Mouse (Mus musculus): Measurements from ENCODE around the gene Polr2f.
A peak's percentile ranks its signal among the peaks of the same experiment; 100 is the strongest.

Polr2f gene

DNA sequence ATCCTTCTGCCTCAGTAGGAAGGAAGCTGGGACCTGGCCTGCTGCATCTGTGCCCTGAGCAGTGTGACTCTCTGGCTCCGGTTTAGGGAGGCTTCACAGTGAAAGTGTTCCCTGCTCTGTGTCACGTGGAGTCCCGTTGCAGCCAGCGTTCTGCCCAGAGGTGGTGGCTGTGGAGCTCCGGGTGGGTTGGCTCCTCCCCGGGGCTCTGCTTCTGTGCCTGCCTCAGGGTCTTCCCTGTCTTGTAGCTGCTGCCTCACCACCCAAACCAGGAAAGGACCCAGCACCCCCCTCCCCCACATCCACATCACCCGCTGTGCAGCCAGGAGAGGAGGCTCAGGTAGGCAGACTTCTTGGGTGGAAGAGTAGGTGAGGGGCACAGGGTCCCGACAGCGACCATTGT, 21.3 kb upstream of the Polr2f start:
- DNase-seq (ENCODE audit: low read depth, low spot score): no peak

DNA sequence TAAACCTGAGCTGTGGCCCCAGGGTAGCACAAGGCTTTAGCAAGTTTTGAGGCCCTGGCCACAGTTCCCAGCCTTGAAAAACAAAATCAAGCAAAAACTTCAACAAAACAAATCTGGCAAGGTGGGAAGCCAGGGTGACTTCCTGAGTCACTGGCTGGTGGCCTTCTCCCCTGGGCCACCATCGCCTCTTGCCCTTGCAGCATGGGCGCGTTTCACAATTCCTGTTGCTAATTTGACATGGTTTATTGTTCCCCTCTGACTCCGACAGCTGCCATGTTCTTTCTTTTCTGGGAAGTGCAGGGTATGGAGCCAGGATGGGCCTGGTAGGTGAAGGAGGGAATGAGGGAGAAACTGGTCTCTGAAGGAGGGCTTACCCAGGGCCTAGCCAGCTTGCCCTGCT, 18.7 kb upstream of the Polr2f start:
- no peak for DNase-seq (ENCODE audit: low read depth, low spot score)

DNA sequence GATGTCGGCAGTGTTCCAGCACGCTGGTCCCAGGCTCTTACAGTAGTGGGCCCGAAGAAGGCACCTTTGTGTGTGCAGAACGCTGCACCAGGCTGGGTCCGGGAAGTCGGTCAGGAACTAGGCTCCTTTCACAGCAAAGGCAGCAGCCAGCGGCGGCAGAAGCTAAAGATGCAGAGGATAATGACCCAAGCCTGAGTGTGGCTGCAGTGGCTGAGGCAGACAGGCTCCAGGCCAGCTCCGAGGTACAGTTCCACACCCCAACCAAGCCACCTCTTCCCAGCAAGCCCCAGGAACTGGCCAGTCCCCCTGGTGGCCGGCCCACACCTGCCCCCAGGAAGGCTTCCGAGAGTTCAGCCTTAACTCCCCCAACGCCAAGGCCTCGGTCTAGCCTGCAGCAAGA, 18.3 kb upstream of the Polr2f start:
- DNase-seq (ENCODE audit: low read depth, low spot score): no peak

DNA sequence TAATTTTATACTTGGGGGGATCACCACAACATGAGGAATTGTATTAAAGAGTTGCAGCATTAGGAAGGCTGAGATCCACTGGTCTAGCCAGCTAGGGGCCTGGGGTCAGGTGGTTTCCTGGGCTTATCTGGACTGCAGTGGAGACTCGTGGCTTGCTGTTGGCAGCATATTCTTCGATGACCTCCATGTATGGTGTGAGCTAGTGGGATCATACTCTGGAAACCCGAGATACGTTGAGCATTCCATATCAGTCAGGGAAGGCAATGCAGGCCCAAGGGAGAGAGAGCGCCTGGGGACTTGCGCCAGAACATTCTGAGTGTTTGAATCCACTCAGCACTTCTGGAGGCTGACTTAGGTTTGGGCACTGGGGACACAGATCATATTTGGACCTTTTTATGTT, 17.1 kb upstream of the Polr2f start:
- no peak for DNase-seq (ENCODE audit: low read depth, low spot score)

DNA sequence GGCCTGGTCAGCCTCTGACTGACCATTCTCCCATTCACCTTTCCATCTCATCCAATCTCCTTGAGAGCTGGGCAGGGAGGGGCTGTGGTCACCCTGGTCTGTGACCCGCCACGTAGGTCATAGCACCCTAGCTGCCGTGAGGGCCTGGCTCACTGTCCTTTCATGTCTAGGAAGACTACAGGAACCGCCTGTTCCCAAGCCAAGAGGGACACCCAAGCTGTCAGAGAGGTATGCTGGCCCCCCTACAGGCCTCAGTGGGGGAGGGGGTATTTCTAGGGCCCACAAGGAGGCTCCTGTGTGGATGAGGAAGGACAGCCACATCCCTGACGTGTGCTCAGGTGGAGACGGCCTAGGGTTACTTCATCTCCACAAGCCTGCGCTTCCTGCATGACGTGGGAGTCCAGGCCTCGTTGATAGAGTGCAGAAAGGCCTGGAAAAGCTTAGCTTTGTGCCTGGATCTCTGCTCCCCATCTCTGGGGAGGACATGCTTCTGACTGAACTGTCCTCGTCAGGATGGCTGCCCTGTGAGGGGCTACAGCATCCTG, 16.4 kb upstream of the Polr2f start:
- DNase-seq (ENCODE audit: low read depth, low spot score): no peak

DNA sequence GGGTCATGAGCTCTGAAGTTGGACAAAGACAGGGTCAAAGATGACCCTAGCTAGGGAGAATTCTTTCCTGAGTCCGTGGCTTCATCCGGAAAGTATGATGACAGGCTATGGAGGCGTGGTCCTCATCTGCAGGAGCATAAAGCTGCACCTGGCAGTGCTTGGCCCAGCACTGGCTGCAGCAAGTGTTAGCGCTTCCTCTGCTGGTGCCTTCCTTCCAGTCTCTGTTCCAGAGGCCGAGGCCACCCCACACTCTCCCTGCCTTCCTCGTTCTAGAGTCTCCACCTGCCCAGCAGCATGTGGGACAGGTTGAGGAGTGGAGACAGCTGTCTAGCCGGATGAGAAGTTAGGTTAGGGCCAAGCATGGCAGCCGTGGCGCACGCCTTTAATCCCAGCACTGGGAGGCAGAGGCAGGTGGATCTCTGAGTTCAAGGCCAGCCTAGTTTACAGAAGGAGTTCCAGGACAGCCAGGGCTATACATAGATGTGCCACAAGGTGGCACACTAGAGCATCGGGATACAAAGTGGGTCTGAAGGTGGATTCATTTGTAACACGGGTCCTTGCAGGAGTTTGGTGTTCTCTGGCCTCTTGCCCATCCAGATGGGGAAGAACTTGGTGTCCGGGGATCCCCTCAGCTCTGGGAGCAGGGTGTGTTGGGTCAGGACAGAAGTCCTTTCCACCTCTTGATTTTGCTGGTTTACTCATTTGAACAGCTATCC, 14.4 kb upstream of the Polr2f start:
- peak; percentile 70 for DNase-seq (ENCODE audit: low read depth, low spot score)

DNA sequence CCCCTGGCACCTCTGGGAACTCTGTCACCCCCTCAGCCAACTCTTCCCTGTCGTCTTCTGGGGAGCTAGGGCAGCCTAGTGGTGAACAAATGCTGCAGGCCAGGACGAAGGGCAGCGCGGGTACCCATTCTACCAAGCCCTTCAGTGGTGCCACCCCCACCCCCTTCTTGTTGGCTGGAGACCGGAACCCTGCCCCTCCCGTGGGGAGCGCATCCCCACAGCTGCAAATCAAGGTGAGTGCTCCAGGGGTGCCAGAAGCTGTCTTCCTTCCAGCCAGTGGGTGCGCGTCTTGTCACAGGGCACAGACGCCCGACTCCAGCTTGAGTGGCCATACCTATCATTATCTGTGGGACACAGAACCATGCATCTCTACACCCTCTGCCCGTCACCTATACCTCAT, 13.7 kb upstream of the Polr2f start:
- no peak for DNase-seq (ENCODE audit: low read depth, low spot score)

DNA sequence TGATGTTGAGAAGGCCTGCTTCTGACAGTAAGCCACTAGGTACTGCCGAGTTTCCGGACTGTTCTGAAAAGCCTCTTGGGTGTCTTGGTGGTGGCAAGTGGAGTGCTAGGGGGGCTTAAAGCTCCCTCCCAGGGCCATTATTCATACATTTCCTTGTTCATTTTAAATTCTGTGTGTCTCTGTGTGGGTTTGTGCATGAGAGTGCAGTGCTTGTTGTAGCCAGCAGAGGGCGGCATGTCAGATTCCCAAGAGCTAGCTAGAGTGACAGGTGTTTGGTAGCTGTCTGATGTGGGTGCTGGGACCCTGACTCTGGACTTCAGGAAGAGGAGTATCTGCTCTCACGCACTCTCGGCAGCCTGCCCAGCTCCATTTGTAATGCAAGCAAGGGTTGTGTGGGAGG, 12.6 kb upstream of the Polr2f start:
- no peak for DNase-seq (ENCODE audit: low read depth, low spot score)

DNA sequence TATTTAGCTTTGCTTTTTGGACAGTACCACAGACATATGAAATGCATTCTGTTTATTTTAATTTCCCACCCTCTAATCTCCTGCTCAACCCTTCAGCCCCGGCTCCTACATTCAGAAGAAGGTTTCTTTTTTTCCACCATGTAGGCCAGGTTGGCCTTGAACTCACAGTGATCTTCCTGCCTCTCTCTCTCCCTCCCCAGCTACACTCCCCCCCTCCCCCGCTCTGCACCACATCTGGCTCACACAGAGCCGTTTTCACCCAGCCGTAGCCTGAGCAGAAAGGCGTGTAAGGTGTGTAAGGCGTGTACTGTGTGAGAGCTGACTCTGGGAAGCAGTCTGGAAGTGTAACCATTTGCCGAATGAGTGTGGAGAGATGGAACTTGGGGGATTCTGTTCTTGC, 11.5 kb upstream of the Polr2f start:
- DNase-seq (ENCODE audit: low read depth, low spot score): no peak

DNA sequence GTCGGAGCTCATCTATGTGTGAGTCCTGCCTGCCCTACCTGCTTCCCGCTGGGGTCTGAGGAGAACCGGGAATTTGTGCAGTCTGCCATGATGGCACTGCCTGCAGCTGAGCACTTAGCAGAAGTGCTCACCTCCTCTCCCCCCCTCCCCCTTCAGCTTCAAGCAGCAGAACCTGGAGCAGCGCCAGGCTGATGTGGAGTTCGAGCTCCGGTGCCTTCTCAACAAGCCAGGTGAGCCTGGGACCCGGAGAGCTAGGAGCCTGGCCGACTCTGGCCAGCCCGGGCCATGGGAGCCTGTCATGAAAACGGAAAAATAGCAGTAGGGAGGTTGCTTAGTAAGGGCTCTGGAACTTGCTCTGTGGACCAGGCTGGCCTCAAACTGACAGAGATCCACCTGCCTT, 10.0 kb upstream of the Polr2f start:
- DNase-seq (ENCODE audit: low read depth, low spot score): no peak

DNA sequence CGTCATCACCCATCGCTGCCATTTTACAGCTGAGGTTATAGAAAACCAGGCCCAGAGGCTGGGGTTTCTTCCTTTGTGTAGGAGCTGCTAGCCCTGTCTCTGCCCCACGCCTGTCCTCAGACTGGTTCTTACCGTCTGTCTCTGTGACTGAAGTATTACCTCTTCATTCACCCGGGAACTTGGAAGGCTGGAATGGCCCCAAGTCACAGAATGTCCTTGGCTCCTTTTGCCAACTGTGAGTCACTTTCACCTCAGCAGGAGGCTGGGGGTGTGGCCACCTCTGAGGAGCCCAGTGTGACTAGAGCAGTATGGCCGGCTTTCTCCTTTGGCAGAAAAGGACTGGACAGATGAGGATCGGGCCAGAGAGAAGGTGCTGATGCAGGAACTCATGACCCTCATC, 9.4 kb upstream of the Polr2f start:
- DNase-seq (ENCODE audit: low read depth, low spot score): no peak

DNA sequence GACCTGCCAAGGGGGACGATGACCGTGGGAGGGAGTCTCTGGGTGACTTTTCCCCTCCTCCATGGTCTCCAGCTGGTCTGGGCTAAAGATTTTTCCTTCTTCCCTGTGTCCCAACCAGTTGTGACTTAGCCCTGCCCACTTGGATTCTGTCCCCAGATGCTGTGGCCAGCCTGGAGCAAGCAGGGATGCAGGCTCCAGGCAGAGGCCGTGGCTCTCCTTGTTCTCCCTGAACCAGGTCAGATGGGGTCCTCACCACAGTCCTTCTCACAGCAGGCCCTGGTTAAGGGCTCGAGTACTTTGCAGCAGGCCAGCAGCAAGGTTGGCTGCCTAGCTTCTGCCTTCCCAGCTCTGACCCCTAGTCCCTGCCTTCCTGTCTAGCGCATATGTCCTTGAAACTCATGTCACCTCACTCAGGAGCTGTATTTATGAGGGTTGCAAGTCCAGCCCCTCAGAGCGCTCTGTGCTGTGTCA, 7.6 kb upstream of the Polr2f start:
- no peak for DNase-seq (ENCODE audit: low read depth, low spot score)

DNA sequence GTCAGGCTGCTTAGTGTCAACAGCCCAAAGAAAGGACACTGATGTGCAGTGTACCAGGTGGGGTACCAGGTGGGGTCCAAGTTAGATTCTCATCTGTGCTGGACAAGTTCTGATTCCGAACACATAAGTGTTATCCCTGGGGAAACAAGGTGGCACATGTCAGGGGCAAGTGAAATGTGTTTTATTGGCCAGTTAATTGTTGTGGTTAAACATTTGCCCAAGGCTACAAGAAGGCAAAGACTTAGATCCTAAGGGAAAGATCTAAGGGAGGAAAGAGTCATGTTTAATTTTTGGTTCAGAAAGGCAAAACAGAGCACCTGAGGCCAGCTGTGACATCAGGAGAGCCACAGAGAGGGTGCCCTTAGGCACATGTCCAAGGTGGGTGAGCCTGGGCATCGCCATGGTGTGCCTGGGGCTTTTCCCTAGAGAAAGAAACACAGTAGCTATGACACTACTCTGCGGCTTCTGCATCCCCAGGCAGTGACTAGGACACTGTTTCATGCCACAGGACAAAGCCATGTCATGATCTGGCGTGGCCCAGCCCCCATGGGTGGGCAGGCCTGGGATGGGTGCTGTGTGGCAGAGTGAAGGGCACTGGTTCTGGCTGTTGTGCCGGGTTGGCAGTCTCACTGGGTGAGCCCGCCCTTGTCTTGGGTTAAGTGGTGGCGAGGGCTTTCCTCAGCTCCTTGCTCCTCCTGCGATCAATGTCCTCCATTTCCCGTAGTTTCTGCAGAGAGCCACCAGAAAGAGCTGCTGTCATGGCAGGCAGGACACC, 6.1 kb upstream of the Polr2f start:
- no peak for DNase-seq (ENCODE audit: low read depth, low spot score)

DNA sequence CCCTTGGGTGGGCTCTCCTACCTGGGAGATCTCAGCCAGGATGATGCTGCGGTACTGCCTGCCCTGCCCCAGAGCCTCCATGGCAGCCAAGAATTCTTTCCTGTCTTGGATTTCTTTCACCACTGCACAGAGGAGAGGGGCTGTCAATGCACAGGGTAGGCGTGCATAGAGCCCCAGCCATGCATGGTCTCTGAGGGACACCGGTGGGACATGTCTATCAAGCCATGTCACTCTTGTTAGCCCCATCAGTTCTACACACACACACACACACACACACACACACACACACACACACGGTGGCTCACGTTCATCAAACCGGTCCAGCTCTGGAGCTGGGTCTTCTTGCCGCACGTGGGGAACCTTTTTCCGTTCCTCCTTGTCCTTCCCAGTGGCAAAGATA, 5.5 kb upstream of the Polr2f start:
- DNase-seq (ENCODE audit: low read depth, low spot score): no peak

DNA sequence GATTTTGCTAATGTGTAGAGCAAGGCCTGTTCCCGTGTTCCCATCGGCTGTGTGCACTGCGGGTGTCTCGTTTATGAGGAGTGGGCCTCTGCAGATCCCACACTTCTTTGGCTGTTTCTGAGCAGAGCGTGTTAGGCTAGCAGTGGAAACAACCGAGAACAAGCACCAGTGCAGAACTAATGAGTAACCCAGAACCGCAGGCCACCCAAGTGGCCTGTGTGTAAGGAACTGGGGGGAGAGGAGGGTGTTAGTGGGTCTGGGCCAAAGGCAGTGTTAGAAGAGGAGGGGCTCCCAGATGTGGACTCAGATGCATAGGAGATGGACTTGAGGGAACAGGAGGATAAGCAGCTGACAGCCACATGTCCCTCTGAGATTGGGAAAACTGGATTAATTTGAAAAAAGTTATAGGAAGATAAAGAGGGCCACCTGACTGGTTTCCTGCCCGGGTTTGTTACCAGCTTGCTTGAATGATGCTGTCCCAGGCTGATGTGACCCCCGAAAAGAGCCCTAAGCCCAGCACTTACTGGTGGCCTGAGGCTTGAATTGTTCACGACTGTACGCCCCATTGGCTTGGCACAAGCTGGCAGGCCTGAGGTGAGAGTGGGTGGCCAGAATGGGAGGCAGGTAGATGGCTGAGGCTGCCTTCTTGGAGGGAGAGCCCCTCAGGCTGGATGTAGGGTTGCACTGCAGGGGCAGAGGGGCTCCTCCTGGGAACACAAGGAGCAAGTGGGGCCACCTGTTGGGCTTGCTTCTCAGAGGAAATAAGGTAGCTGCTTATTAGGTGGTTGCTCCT, 4.8 kb upstream of the Polr2f start:
- DNase-seq (ENCODE audit: low read depth, low spot score): no peak

DNA sequence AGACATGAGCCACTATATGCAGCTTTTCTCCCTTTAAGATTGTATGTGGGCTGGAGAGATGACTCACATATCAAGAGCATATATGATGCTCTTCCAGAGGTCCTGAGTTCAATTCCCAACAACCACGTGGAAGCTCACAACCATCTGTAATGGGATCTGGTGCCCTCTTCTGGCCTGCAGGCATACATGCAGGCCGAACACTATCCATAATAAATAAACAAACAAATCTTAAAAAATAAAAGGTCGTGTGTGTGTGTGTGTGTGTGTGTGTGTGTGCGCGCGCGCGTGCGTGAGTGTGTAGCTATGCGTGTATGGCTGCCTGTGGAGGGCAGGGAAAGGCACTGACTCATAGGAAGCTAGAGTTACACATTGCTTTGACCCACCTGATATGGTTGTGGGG, 1.2 kb upstream of the Polr2f start:
- DNase-seq (ENCODE audit: low read depth, low spot score): no peak

DNA sequence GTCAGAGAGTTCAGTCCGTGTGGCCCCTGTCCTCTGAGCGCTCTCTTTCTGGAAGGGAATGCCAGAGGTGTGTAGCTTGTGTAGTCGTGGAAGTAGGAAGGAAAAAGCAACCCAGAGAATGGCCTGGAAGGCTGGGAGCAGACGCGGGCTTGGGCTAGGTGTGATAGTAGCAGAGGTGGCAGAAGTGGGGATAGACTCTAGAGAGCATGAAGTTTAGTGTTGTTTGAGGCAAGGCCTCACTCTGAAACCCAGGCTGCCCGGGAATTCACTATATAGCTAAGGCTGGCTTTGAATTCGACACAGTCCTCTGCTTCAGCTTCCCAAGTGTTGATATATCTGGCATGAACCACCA, 733 bp downstream of the Polr2f start:
- DNase-seq (ENCODE audit: low read depth, low spot score): no peak

DNA sequence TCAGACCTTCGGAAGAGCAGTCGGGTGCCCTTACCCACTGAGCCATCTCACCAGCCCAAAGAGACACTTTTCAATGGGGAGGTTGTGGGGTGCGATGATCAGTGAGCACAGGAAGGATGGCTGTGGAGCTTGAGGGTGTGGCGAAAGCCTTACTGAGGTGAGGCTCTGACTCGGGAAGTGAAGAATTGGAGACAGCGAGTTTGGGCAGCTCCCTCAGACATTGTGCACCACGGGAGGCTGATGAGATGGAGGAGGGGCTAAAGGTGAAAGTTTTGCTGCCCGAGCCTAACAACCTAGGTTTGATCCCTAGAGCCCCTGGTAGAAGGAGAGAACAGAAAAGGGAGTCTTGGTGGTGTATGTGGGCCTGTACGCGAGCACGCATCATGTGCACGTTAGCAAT, 2.5 kb downstream of the Polr2f start:
- no peak for DNase-seq (ENCODE audit: low read depth, low spot score)

DNA sequence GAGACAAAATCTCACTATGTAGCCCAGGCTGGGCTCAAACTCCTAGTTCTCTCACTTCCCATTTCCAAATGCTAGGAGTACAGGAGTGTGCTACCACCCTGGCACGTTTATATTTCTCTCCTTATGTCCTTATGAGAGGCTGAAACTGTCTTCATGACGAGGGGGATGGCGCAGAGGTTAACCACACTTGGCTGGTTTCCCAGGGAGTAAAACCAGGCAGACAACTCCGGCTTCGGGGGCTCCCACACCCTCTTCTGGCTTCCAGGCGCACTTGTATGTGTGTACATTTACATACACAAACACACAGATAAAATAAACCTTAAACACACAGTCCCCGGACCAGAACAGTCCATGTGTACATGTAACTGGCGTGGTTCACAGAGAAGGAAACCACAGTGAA, 3.2 kb downstream of the Polr2f start:
- DNase-seq (ENCODE audit: low read depth, low spot score): no peak

DNA sequence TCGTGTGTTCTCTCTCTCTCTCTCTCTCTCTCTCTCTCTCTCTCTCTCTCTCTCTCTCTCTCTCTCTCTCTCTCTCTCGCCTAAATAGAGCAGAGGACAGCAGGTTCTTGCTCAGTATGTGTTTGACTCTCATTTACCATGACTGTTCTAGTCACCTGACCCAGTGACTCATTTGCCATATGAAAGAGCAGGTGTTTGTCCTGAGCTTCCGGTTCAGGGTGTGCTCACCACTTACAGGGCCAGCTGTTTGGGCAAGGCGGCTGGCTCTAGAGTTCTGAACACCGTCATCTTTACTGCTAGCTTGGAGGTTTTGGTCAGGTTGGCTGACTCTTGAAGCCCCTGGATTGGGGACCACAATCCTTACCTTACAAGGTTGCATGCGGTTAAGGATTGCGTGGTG, 4.7 kb downstream of the Polr2f start:
- DNase-seq (ENCODE audit: low read depth, low spot score): no peak

DNA sequence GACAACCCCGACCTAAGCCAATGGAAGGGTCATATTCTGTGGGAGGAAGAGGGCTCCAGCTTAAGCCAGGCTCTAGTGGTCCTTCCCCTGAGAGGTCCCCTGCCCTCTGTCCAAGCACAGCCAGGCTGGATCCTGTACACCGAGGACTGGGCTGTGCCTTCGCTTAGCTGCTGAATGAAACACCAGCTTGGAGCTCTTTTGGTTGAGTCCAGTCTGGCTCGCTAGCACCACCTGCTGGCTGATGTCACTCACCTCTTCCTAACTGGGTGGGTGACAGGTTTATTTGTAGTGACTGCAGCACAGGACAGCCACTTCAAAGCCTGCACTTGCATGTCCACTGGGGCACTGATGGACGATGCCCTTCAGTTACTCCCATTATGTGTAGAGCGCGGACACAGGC, 7.7 kb downstream of the Polr2f start:
- peak; percentile 90 for DNase-seq (ENCODE audit: low read depth, low spot score)

DNA sequence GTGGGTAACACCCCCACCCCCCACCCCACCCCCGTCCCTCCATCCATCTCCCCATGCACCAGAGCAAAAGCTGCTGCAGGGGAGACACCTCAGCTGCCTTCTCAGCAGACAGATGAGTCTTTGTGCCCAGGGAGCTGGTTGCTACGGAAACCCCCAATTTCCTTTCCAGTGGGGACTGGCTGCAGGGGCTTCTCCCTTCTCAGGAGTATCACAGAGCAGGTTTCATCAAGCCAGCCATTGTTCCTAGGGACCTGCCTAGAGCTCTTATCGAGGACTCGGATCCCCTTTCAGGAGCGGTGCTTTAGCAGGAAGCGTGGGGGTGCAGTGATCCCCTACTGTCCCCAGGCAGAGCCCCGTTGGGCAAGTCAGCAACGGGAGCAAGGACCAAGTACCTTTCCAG, 11.1 kb downstream of the Polr2f start:
- peak; percentile 63 for DNase-seq (ENCODE audit: low read depth, low spot score)

All from mesoderm, embryonic 11.5 days (tissue).